Mouse (Mus musculus) cerebellum, postnatal 10 days (tissue): ENCODE measurements around the gene Mpst.

Experiments used
- DNase-seq, 2 experiments: peaks; one replicate each; pipeline ENCODE4 v3.0.0; 2021; ENCODE audit warnings: mixed read lengths in 2 of 2

Gene Mpst

DNA sequence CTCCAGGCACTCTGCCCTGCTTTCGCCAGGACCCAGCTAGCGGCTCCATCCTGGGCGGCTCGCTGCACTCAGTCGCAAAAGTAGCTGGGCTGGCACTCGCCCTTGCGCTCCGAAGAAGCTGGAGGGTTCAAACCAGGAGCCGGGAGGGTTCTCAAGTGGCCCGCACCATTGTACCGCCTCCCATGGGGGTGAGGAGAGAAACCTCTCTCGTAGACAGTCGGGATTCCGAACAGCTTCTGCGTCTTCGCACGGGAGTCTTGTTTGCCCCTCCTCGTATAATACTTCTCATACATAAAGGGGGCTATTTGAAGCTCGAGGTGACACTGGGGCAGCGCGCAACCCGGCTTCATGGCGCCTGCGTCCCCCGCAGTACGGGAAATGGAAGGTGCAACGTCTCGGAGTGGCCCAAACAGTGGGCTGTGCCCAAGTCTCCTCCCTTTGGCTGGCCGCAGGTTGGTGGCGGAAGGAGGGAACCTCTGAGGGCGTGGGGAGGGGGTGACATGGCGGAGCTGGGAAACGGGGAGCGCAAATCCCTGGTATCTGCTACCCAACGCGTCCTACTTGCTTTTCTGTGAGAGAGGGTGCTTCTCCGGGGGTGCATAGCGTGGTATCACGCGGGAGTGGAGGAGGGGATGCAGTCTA, at the start of gene Mpst:
Gene Mpst, plus strand, starts transcription at position 124 of the 642 bp plus-strand sequence.
- DNase-seq: peak; percentile 94 to 95

DNA sequence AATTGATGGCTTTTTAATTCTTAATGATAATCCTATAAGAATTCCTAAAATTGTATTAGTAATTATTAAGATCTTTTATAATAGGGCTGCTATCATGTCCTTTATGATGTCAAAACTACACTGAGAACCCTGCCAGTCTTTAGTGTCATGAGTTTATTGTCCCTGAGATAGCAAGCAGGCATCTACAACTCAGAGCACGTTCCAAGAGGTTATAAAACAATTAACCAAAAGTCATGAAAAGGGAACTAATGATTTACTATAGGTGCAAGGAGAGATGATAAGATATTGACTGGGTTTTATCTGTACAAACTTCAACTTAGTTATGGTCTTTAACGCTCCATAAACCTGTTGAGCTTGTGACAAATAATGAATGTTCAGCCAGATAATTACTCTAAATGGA, 40.3 kb upstream of the Mpst start:
- DNase-seq: no peak

DNA sequence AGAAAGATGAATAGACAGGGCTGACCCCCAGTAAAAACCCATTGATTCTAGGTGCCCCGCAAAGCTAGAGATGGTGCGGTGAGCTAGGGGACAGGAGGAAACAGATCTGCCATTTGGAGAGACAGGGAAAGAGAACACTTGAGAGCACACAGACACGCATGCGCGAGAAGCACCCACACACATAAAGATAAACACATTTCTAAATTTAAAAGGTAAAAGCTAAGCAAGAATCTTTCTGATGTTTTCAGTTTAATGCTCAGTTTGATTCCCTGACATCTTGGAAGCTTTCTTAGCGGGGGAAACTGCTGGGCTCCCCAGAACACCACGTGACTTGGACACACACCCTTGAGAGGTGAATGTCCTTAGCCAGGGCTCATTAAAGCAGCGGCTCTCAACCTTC, 39.3 kb upstream of the Mpst start:
- DNase-seq: no peak

DNA sequence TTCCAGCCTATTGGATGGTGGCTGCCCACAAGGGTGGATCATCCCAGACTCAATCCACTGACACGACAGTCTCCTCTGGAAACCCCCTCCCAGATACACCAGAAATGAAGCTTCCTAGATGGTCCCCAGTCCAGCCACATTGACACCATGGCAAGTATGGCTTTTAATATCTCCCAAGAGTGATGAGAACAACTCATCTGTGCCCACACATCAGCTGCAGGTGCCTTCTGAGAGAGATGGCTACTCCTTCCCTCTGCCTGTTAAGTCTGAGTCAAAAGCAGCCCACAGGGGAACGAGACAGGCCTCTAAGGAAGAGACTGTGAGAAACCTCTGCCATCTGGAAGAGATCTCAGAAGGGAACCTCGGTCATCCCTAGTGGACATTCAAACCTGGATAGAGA, 38.4 kb upstream of the Mpst start:
- DNase-seq: no peak

- DNase-seq: peak; percentile 71 to 72
Measured at GRCm38 (mm10) chr15:78368926-78369346, 37.3 kb upstream of the Mpst start.

DNA sequence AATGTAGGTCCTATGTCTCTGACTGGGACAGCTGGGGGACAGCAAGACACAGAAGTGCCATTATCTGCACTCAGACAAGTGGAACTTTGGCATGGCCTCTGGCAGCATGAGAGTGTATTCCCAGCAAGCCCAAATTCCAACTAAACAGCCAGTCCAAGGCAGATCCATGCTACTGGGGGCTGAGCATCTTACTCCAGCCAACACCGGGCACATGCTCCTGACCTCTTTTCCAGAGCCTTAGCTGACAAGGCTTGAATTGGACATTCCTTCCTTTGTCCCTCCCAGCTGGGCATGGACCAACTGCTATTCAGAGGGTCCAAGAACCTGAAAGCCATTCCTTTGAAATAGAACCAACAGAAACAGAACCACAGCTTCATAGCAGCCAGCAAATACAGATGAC, 36.6 kb upstream of the Mpst start:
- peak in 1 of 2 experiments; percentile 42 for DNase-seq

DNA sequence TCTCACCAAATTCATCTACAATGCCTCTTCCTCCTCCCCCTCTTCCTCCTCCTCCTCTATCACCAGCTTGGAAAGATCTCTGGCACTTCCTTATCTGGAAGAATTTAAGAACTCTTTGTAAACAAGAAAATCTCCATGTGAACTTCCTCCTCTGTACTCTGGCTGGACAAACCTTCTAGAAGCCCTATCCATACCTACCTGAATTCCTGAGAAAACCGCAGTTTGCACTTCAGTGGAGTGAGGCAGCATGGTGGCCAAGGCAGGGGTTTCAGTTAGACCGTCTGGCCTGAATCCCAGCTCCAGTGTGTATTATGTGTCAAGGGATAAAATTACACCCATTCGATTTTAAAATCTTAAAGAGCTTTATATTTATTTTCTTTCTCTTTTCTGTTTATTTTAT, 33.4 kb upstream of the Mpst start:
- no peak for DNase-seq

GRCm38 (mm10) chr15:78374204-78374603, 32.0 kb upstream of the Mpst start:
- DNase-seq: peak; percentile 95 to 96

DNA sequence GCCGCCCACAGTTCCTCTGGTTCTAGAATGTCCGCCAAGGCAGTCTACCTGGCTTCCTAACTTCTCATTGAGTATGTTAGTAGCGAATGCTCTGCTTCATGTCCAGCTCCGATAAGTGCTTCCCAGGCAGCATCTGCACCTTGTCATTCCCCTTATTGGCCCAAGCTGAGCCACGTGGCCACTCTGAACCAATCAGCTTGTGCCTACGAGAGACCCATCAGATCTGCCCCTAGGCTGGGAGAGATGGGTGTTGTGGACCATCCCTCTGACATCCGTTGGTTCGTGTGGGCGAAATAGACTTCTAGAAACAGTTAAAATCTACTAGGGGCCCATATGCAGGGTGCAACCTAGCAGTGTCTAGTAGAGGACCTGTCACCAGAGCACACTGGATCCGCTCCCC, 28.4 kb upstream of the Mpst start:
- DNase-seq: no peak

DNA sequence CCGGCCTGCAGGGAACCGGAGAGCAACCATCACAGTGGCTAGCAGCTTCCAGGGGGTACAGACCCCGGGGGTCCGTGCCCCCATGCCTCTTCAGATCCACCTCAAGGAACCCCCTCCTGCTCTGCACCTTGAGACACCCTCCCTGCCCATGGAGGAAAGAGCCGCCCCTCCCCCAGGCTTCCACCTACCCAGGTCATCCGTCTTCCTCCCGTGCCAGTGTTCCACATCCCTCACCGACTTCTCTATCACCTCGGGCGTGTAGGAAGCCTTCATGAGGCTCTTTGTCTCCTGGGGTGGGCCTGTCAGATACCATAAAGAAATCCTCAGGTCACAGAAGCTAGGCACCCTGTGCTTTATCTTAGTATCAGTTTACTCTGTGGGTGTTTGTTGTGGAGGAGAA, 27.7 kb upstream of the Mpst start:
- DNase-seq: no peak

GRCm38 (mm10) chr15:78380208-78380607, 26.0 kb upstream of the Mpst start:
- DNase-seq: no peak

DNA sequence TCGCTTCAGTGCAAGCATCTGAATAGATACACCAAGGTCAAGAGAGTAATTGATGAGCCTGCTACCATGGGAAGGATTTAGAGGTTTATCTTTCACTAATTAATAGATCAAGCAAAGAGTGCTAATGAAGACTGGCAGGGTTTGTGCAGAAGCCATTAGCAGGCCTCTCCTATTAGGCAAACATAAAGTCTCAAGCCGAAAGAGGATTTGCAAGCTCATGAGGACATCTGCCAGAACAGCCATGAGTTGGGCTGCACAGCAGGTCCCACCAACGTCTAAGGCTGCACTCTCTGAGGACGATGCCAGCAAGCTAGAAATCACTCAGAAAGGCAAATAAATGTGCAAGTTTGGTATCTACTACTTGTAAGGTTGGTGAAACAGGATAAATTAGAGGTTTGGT, 25.5 kb upstream of the Mpst start:
- DNase-seq: peak; percentile 58

DNA sequence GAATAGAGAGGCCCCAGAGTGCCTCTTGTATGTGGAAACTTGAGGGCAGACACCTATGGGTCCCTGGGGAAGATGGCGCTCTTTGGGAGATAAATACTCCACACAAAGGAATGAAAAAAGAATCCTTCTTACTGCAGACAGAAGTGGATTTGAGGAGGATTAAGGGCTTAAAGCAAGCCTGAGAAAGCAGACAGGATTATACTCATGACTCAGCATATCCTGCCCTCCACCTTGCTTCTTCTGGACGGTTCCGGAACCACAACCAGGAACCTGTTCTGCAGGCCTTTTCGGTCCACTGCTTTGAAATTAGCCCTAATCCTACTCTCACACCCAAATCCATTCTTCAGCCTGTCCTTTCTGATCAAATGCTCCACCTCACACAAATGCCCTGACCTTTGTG, 24.1 kb upstream of the Mpst start:
- no peak for DNase-seq

DNA sequence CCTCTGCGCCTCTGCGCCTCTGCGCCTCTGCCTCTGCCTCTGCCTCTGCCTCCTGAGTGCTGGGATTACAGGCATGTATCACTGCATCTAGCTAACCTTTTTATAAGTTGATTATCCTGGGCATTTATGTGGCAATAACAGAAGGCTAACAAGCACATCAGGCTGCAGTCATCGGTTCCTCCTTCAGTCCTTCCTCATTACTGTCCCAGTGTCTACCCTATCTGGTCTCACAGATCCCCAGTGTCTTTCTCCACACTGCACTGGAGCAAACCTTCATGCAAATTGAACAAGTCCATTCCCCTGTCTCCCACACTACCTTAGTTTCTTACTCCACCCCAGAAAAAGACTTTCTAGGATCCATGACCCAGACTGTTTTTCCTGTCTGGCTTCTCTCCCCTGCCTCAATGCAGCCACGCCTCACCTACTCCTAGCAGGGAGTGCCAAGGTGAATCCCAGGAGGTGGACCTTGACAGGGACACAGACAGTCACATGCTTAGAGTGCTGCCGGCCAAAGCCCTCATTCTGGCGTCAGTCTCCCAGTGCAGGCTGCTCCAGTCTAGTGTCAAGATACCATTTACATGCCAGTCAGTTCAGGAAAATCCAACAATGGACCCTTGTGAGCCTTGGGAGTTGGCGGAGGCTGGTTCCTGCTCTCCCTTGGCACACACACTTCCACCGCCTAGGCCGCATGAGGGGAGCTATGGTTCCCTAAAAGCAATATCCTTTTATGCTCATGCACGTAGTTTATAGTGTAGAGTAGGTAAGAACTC, 22.6 kb upstream of the Mpst start:
- DNase-seq: peak; percentile 56 to 63

GRCm38 (mm10) chr15:78384220-78385116, 21.7 kb upstream of the Mpst start:
- DNase-seq: peak in 1 of 2 experiments; percentile 54

- no peak for DNase-seq
Measured at GRCm38 (mm10) chr15:78385564-78385963, 20.7 kb upstream of the Mpst start.

- no peak for DNase-seq
Measured at GRCm38 (mm10) chr15:78390855-78391254, 15.4 kb upstream of the Mpst start.

DNA sequence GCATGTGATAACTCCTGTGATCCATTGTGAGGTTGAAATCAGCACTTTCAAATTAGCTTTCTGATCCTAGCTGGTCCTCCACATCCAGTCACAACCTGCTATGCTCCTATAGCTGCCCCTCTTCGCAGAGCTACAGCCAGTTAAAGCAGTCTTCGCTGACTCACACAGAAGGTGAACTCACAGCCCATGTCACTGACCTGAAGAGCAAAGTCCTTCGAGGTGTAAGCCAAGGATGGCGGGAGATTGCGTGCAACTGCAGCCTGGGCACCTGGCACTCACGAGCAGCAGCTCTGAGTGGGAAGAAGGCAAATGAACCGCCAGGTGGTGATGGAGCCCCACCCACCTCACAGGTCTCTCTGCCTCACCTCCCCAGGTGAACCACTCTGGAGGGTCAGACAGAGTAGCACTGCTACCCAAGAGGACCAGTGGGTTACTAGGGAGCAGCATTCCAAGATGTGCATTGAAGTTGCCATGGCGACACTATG, 10.7 kb upstream of the Mpst start, which contains the start of gene Tex33:
Gene Tex33, minus strand, starts transcription at position 435 of the 485 bp plus-strand sequence.
- DNase-seq: no peak

GRCm38 (mm10) chr15:78401345-78401744, 4.9 kb upstream of the Mpst start:
- DNase-seq: peak; percentile 69 to 72

GRCm38 (mm10) chr15:78401921-78402320, 4.3 kb upstream of the Mpst start:
- peak; percentile 83 to 84 for DNase-seq

GRCm38 (mm10) chr15:78402423-78402822, 3.8 kb upstream of the Mpst start:
- peak; percentile 61 to 63 for DNase-seq

- DNase-seq: peak in 1 of 2 experiments; percentile 44
Measured at GRCm38 (mm10) chr15:78403301-78403741, 2.9 kb upstream of the Mpst start.

DNA sequence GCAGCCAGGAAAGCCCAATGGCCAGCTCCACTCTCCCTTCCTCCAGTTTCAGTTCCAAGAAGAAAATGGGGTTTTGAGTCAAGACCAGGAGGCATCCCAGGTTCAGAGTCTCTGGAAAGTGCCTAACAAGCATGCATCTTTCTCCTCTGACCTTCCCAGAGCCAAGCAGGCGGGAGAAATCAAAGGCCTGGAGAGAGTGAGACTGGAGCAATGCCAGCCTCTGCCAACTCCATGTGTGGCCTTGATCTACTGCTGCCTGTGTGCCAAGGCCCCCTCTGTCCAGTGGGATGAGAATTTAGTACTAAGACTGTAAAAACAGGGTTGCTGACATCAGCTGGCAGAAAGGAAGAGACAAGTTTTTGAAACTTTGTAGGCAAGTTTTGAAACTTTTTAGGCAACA, 2.3 kb upstream of the Mpst start:
- peak; percentile 80 to 89 for DNase-seq
